In genomic region chr12:24536390-24536789, GRCm38 (mm10) we compare ENCODE assay signal across 19 mouse cellular contexts. TPM values are rescaled to one million over a fixed set of nuclear protein-coding genes. Genes with fewer than 3 reads are reported as not detected.
DNase-seq lines count a peak whose midpoint lies in the region; ATAC-seq lines count a peak whose summit lies in the region.
"Had no signal": no experiment of that assay in that cellular context is flagged by ENCODE, and none has a peak within 500 bp of the region (broad histone marks: within the 10 kb centered on the region; RNA-seq: fewer than 3 reads in every experiment).

No protein-coding gene starts in this region.

- no peaks in the 10 kb centered on the region for H3K9me3 ChIP-seq in stomach, embryonic 16.5 days (replicated peaks; ENCODE audit: control insufficient read depth, low read length)
- H3K9me3 ChIP-seq: limb, embryonic 15.5 days had no signal

- intact Hi-C loops in heart, postnatal 14 days (cut with DNase I) = no loop called here

- peak overlapping the region; percentile 62; the same call in 1 of the 2 replicates for H3K27ac ChIP-seq in stomach, embryonic 16.5 days (ENCODE audit: low read length)
- H3K27ac ChIP-seq: hindbrain, embryonic 10.5 days; macrophage had no signal

- no peak overlapping the region for H3K4me2 ChIP-seq in stomach, embryonic 16.5 days (ENCODE audit: low read depth, low read length)
- H3K4me2 ChIP-seq: limb, embryonic 15.5 days had no signal

- H3K27me3 ChIP-seq in stomach, embryonic 16.5 days (ENCODE audit: control insufficient read depth, insufficient read depth, low read length) = no peaks in the 10 kb centered on the region
- H3K27me3 ChIP-seq: limb, embryonic 15.5 days; Patski had no signal

- H3K36me3 ChIP-seq in stomach, embryonic 16.5 days (ENCODE audit: control insufficient read depth, insufficient read depth, low read length) = 0 out of 2 replicates have a peak, but pooled peaks cover 3% of the 10 kb centered on the region

- no peak overlapping the region for H3K9ac ChIP-seq in stomach, embryonic 16.5 days (ENCODE audit: low read length)
- H3K9ac ChIP-seq: forebrain, postnatal 0 days; limb, embryonic 15.5 days had no signal

- ATAC-seq in stomach, embryonic 16.5 days (ENCODE audit: insufficient read depth, low FRiP score) = no peak
- ATAC-seq: forebrain, postnatal 0 days; Patski had no signal

- peak; percentile 13 for DNase-seq in heart, adult 8-10 months (ENCODE audit: low spot score)
- no peak for DNase-seq in heart, postnatal 14 days
- DNase-seq in urinary bladder, postnatal 14 days (ENCODE audit: low spot score) = peak; percentile 35
- DNase-seq in urinary bladder, adult 2 months (ENCODE audit: low spot score) = no peak
- peak; percentile 71 for DNase-seq in gonadal fat pad, adult 2 months (ENCODE audit: low read depth)
- DNase-seq in ovary, postnatal 14 days (ENCODE audit: low spot score) = no peak
- no peak for DNase-seq in embryo, embryonic 10.5 days (ENCODE audit: low spot score)
- DNase-seq: adrenal gland, adult 2 months; cerebellum, postnatal 14 days; forebrain, postnatal 0 days; kidney, adult 9 months; layer of hippocampus, postnatal 36 days; right cerebral cortex, postnatal 14 days; thymus, postnatal 14 days had no signal

- H3K4me1 ChIP-seq in stomach, embryonic 16.5 days (ENCODE audit: control insufficient read depth, insufficient read depth, low read length) = no peaks in the 10 kb centered on the region; the same call in 1 of the 2 replicates
- H3K4me1 ChIP-seq: limb, embryonic 15.5 days had no signal

- no peak overlapping the region for H3K4me3 ChIP-seq in stomach, embryonic 16.5 days (replicated peaks; ENCODE audit: low read length)
- H3K4me3 ChIP-seq: hindbrain, embryonic 10.5 days; limb, embryonic 15.5 days had no signal

- WGBS in stomach, embryonic 16.5 days = 57% methylated on average over 5 of the region's 5 CpGs

RNA-seq across cellular contexts. Expression of gene Grhl1, which starts 35.7 kb away (rescaled TPM):
- total RNA-seq in heart, adult 8-10 months (2022) = under 1 TPM; 0.32 to 0.87 (median 0.75) TPM
- under 1 TPM; 0.44 to 0.84 TPM for total RNA-seq in heart, postnatal 14 days (2021)
- polyA plus RNA-seq in urinary bladder, adult 2 months (2012; rRNA removed) = 22.7 and 26.5 TPM in 2 replicates
- 6.7 and 8.4 TPM in 2 replicates for polyA plus RNA-seq in gonadal fat pad, adult 2 months (2012; rRNA removed)
- polyA plus RNA-seq in stomach, embryonic 16.5 days (2015; fragmentation: Nextera tagmentation; extraction: Ambion mirVana) = 16.3 and 26.5 TPM in 2 replicates

RNA-seq across cellular contexts. Expression of gene Taf1b, which starts 38.2 kb away (rescaled TPM):
- total RNA-seq in heart, adult 8-10 months (2022) = 10 to 100 TPM in 2 of 4 experiments, 1 to 10 TPM in 2; 9.7 to 13.3 (median 10.0) TPM
- total RNA-seq in heart, postnatal 14 days (2021) = 10 to 100 TPM; 10.4 to 10.6 TPM
- 17.0 and 17.8 TPM in 2 replicates for polyA plus RNA-seq in urinary bladder, adult 2 months (2012; rRNA removed)
- 8.3 and 8.7 TPM in 2 replicates for polyA plus RNA-seq in gonadal fat pad, adult 2 months (2012; rRNA removed)
- 20.6 and 22.0 TPM in 2 replicates for polyA plus RNA-seq in stomach, embryonic 16.5 days (2015; fragmentation: Nextera tagmentation; extraction: Ambion mirVana)

Comparison
In these comparisons a context has a peak if more than half of its experiments do, and no peak if none do; other contexts are left out.
1. DNase-seq: peak in heart, adult 8-10 months (single experiment), urinary bladder, postnatal 14 days (single experiment) and gonadal fat pad, adult 2 months (single experiment); none in heart, postnatal 14 days (0 of 2), urinary bladder, adult 2 months (single experiment), ovary, postnatal 14 days (single experiment) and embryo, embryonic 10.5 days (single experiment).